Mouse (Mus musculus) macrophage (primary cell): ENCODE measurements around the gene Ifit1bl1. TPM values are rescaled to one million over a fixed set of nuclear protein-coding genes. Genes with fewer than 3 reads are reported as not detected.

ENCODE experiments used
- H3K27ac ChIP-seq: fragments of 350-480 bp; formaldehyde crosslinking; 2 replicates; pipeline ENCODE4 v1.9.0; 2021
- H3K36me3 ChIP-seq: fragments of 350-480 bp; formaldehyde crosslinking; 2 replicates; pipeline ENCODE4 v1.9.0; 2021; ENCODE audit errors: inconsistent target
- H3K4me3 ChIP-seq: fragments of 350-480 bp; formaldehyde crosslinking; 2 replicates; pipeline ENCODE4 v1.9.0; 2021; ENCODE audit errors: inconsistent target
- H3K79me2 ChIP-seq: fragments of 350-480 bp; formaldehyde crosslinking; 2 replicates; pipeline ENCODE4 v1.9.0; 2021; ENCODE audit errors: inconsistent target
- WGBS: methylation state at CpG from one replicate; pipeline ENCODE4 v1.1.7; 2026; ENCODE audit warnings: inconsistent platforms; ENCODE audit not compliant: missing documents; 5-methylcytosine and 5-hydroxymethylcytosine counted together
- polyA plus RNA-seq: library from polyadenylated mRNA; stranded (reverse); fragments of 250-400 nt; gene quantifications from 3 replicates; pipeline ENCODE4 v1.2.4, GENCODE M21; 2018; ENCODE audit warnings: inconsistent platforms

Ifit1bl1 gene
- polyA plus RNA-seq, 1 experiment from 2014 or later, result 6.7 TPM

- Histone ChIP-seq H3K4me3 (peak overlapping the region; percentile 47), H3K36me3 (peaks cover 37% of the 10 kb centered on the region), H3K27ac (no peak overlapping the region; the same call in 1 of the 2 replicates), H3K79me2 (peaks cover 70% of the 10 kb centered on the region)
- 100% methylated on average over 1 of the region's 1 CpGs for WGBS
Observed at GRCm38 (mm10) chr19:34571080-34571479, 30.7 kb downstream of the Ifit1bl1 start.

- Histone ChIP-seq H3K4me3 (peak overlapping the region; percentile 47), H3K27ac (peak overlapping the region; percentile 39)
- WGBS, result 69% methylated on average over 4 of the region's 4 CpGs
Observed at GRCm38 (mm10) chr19:34569896-34570476, 31.8 kb downstream of the Ifit1bl1 start.

GRCm38 (mm10) chr19:34568988-34569895 is 32.5 kb downstream of the Ifit1bl1 start:
- peaks cover 20% of the 10 kb centered on the region for H3K36me3 ChIP-seq
- 95% methylated on average over 7 of the region's 7 CpGs for WGBS
- peak overlapping the region; percentile 29 for H3K27ac ChIP-seq
- peaks cover 63% of the 10 kb centered on the region for H3K79me2 ChIP-seq
- no peak overlapping the region for H3K4me3 ChIP-seq

More at GRCm38 (mm10) chr19:34569896-34570476, 31.8 kb downstream of the Ifit1bl1 start:
- Histone ChIP-seq H3K79me2 (peaks cover 70% of the 10 kb centered on the region), H3K36me3 (peaks cover 27% of the 10 kb centered on the region)

- Histone ChIP-seq H3K4me3 (no peak overlapping the region), H3K27ac (no peak overlapping the region), H3K36me3 (no peaks in the 10 kb centered on the region), H3K79me2 (peaks cover 34% of the 10 kb centered on the region)
- WGBS, result 100% methylated on average over 1 of the region's 1 CpGs
Observed at GRCm38 (mm10) chr19:34566178-34566784, 35.5 kb downstream of the Ifit1bl1 start.

DNA sequence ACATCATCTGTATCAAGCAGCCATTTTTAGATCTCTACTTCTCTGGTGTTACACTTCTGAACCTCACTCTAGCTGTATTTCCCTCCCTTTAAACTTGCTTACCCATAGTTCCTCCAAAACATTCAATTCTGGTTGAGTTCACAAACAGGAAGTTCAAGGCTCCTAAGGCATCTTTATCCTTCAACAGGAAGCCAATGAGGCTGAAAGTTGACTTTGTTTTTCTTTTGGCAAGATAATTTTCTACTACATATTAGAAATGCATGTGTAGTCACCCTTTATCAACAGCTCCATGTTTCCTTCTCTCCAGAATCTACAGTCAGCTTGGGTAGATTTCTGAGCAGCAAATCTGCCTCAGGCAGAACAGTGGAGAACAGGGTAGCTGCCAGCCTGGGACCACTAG is 39.2 kb downstream of the Ifit1bl1 start:
- H3K36me3 ChIP-seq, result no peaks in the 10 kb centered on the region
- H3K79me2 ChIP-seq, result no peaks in the 10 kb centered on the region; the same call in 1 of the 2 replicates
- H3K4me3 ChIP-seq, result no peak overlapping the region
- no peak overlapping the region for H3K27ac ChIP-seq

- Histone ChIP-seq H3K4me3 (no peak overlapping the region), H3K27ac (no peak overlapping the region), H3K79me2 (peaks cover 30% of the 10 kb centered on the region; the same call in 1 of the 2 replicates), H3K36me3 (no peaks in the 10 kb centered on the region)
- WGBS, result 78% methylated on average over 3 of the region's 3 CpGs
Observed at GRCm38 (mm10) chr19:34556621-34557020, 45.1 kb downstream of the Ifit1bl1 start.

GRCm38 (mm10) chr19:34554061-34554460 is 47.7 kb downstream of the Ifit1bl1 start:
- peaks cover 32% of the 10 kb centered on the region; the same call in 1 of the 2 replicates for H3K79me2 ChIP-seq
- peak overlapping the region; percentile 66 for H3K27ac ChIP-seq
- H3K36me3 ChIP-seq, result no peaks in the 10 kb centered on the region
- H3K4me3 ChIP-seq, result no peak overlapping the region

GRCm38 (mm10) chr19:34553522-34553921 is 48.2 kb downstream of the Ifit1bl1 start:
- no peak overlapping the region for H3K4me3 ChIP-seq
- H3K27ac ChIP-seq, result peak overlapping the region; percentile 66
- H3K79me2 ChIP-seq, result peaks cover 32% of the 10 kb centered on the region; the same call in 1 of the 2 replicates
- H3K36me3 ChIP-seq, result no peaks in the 10 kb centered on the region
- 75% methylated on average over 3 of the region's 3 CpGs for WGBS

GRCm38 (mm10) chr19:34553021-34553420 is 48.7 kb downstream of the Ifit1bl1 start:
- H3K36me3 ChIP-seq, result no peaks in the 10 kb centered on the region
- no peak overlapping the region for H3K4me3 ChIP-seq
- 42% methylated on average over 6 of the region's 6 CpGs for WGBS
- H3K79me2 ChIP-seq, result peaks cover 32% of the 10 kb centered on the region; the same call in 1 of the 2 replicates
- H3K27ac ChIP-seq, result peak overlapping the region; percentile 66

- WGBS, result 59% methylated on average over 5 of the region's 5 CpGs
- Histone ChIP-seq H3K27ac (peak overlapping the region; percentile 9; the same call in 1 of the 2 replicates), H3K79me2 (peaks cover 32% of the 10 kb centered on the region; the same call in 1 of the 2 replicates), H3K36me3 (no peaks in the 10 kb centered on the region), H3K4me3 (no peak overlapping the region)
Observed at GRCm38 (mm10) chr19:34551981-34552380, 49.8 kb downstream of the Ifit1bl1 start.

- H3K36me3 ChIP-seq, result no peaks in the 10 kb centered on the region
- peaks cover 32% of the 10 kb centered on the region; the same call in 1 of the 2 replicates for H3K79me2 ChIP-seq
- peak within 1 kb of the TSS; percentile 58 for H3K27ac ChIP-seq
- H3K4me3 ChIP-seq, result peak within 1 kb of the TSS; percentile 65
- 0% methylated on average over 21 of the region's 22 CpGs for WGBS
Observed at GRCm38 (mm10) chr19:34550534-34551223, 51.1 kb downstream of the Ifit1bl1 start, which contains the start of gene Ifit2. TSS of gene Ifit2 (plus strand) at chr19:34550694.

- Histone ChIP-seq H3K79me2 (peaks cover 26% of the 10 kb centered on the region; the same call in 1 of the 2 replicates), H3K4me3 (peak overlapping the region; percentile 65), H3K27ac (no peak overlapping the region), H3K36me3 (no peaks in the 10 kb centered on the region)
- WGBS, result 23% methylated on average over 4 of the region's 4 CpGs
Observed at GRCm38 (mm10) chr19:34550205-34550533, 51.6 kb downstream of the Ifit1bl1 start.

- Histone ChIP-seq H3K4me3 (no peak overlapping the region), H3K27ac (no peak overlapping the region), H3K36me3 (no peaks in the 10 kb centered on the region), H3K79me2 (peaks cover 14% of the 10 kb centered on the region; the same call in 1 of the 2 replicates)
- WGBS, result 23% methylated on average over 7 of the region's 7 CpGs
Observed at GRCm38 (mm10) chr19:34547976-34548375, 53.8 kb downstream of the Ifit1bl1 start.

GRCm38 (mm10) chr19:34546211-34546610 is 55.5 kb downstream of the Ifit1bl1 start:
- H3K79me2 ChIP-seq, result no peaks in the 10 kb centered on the region
- H3K4me3 ChIP-seq, result no peak overlapping the region
- H3K36me3 ChIP-seq, result no peaks in the 10 kb centered on the region
- 92% methylated on average over 4 of the region's 4 CpGs for WGBS
- no peak overlapping the region for H3K27ac ChIP-seq
